Mouse (Mus musculus) midbrain, postnatal 0 days (tissue): Measurements from ENCODE around the gene Galnt18. TPM values are rescaled to one million over a fixed set of nuclear protein-coding genes. Genes with fewer than 3 reads are reported as not detected.

Experiments
- ATAC-seq: fragments of 200-750 bp; cut with Nextera tagmentation; 2 replicates; pipeline ENCODE4 v1.8.0; 2017; ENCODE audit warnings: moderate number of reproducible peaks, mild to moderate bottlenecking, moderate TSS enrichment, moderate library complexity; ENCODE audit not compliant: low FRiP score
- DNase-seq: peaks from one replicate; pipeline ENCODE4 v3.0.0-alpha.2; 2015; ENCODE audit warnings: low spot score
- H3K27ac ChIP-seq: fragments of 300-500 bp; sonication (generic); 2 replicates; pipeline ENCODE4 v1.5.1; 2014; ENCODE audit warnings: low read depth, mild to moderate bottlenecking, low read length, mixed read lengths
- H3K27me3 ChIP-seq: fragments of 300-500 bp; sonication (generic); 2 replicates; pipeline ENCODE4 v1.6.1; 2014; ENCODE audit warnings: low read length, control low read depth, mixed read lengths; ENCODE audit not compliant: insufficient read depth
- H3K36me3 ChIP-seq: fragments of 300-500 bp; sonication (generic); 2 replicates; pipeline ENCODE4 v1.6.1; 2014; ENCODE audit warnings: low read length, control low read depth, mixed read lengths; ENCODE audit not compliant: insufficient read depth
- H3K4me1 ChIP-seq: fragments of 300-500 bp; sonication (generic); 2 replicates; pipeline ENCODE4 v1.6.1; 2014; ENCODE audit warnings: mild to moderate bottlenecking, control low read depth, antibody characterized with exemption, low read length, mixed read lengths; ENCODE audit not compliant: insufficient read depth
- H3K4me2 ChIP-seq: fragments of 300-500 bp; sonication (generic); 2 replicates; pipeline ENCODE4 v1.6.1; 2014; ENCODE audit warnings: low read depth, mild to moderate bottlenecking, low read length, mixed read lengths; ENCODE audit not compliant: poor library complexity, severe bottlenecking
- H3K4me3 ChIP-seq: fragments of 300-500 bp; sonication (generic); 2 replicates; pipeline ENCODE4 v1.5.1; 2014; ENCODE audit warnings: low read depth, mild to moderate bottlenecking, low read length, moderate library complexity
- H3K9ac ChIP-seq: fragments of 300-500 bp; sonication (generic); replicated peaks from 2 replicates; pipeline ENCODE4 v1.6.1; 2014; ENCODE audit warnings: mild to moderate bottlenecking, low read length, moderate library complexity, mixed read lengths; ENCODE audit not compliant: poor library complexity, severe bottlenecking
- H3K9me3 ChIP-seq: fragments of 300-500 bp; sonication (generic); 2 replicates; pipeline ENCODE4 v1.6.1; 2016; ENCODE audit warnings: low read length, control low read depth
- CTCF ChIP-seq: IDR thresholded peaks from 2 replicates; pipeline ENCODE4 v1.5.1; 2016; ENCODE audit warnings: antibody characterized with exemption, mild to moderate bottlenecking
- WGBS: fragments of 180-500 bp; shearing (Covaris S2); extraction: QIAGEN DNeasy Blood & Tissue Kit; methylation state at CpG from one replicate; pipeline ENCODE4 v1.1.7; 2014; 5-methylcytosine and 5-hydroxymethylcytosine counted together
- polyA plus RNA-seq: library from polyadenylated mRNA; unstranded; fragments of >200 nt; fragmentation: Nextera tagmentation; extraction: Ambion mirVana; gene quantifications from 2 replicates; pipeline ENCODE4 v1.2.1, GENCODE M21; 2015
- total RNA-seq: library from RNA; depleted of rRNA; stranded (reverse); fragments of >200 nt; gene quantifications from 2 replicates; pipeline ENCODE4 v1.2.3, GENCODE M21; 2014

Gene Galnt18
- total and polyA plus RNA-seq, 2 experiments from 2014 or later: 18.9 to 25.0 TPM

GRCm38 (mm10) chr7:111509167-111509854, 270.5 kb downstream of the Galnt18 start:
- Histone ChIP-seq H3K4me2 (no peak overlapping the region), H3K9ac (no peak overlapping the region), H3K36me3 (peaks cover 7% of the 10 kb centered on the region; the same call in 1 of the 2 replicates), H3K27me3 (no peaks in the 10 kb centered on the region), H3K4me3 (no peak overlapping the region), H3K4me1 (no peaks in the 10 kb centered on the region), H3K27ac (no peak overlapping the region), H3K9me3 (no peaks in the 10 kb centered on the region)
- no peak for DNase-seq
- TF ChIP-seq CTCF: no peak
- no peak for ATAC-seq
- 71% methylated on average over 2 of the region's 2 CpGs for WGBS

DNA sequence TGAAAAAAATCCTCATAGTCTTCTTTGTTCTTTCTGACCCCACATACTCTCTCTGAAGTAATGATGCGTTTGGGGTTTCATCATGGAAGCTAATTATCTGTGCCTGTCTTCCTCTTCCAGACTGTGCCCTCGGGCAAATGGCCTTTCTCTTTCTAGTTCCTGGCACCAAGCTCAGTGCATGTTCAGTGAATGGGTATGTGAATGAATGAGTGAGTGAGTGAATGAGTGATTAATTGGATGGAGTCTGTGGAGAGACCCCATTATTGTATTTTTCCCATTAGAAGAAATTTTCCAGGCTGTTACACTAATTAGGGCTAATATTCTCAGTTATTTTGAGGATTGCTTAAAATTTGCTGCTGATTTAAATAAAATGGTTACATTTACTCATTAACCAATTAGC, 279.2 kb downstream of the Galnt18 start:
- DNase-seq (no peak), ATAC-seq (no peak)
- Histone ChIP-seq H3K27me3 (no peaks in the 10 kb centered on the region), H3K27ac (no peak overlapping the region), H3K36me3 (no peaks in the 10 kb centered on the region), H3K4me2 (no peak overlapping the region), H3K4me3 (no peak overlapping the region), H3K4me1 (no peaks in the 10 kb centered on the region), H3K9me3 (no peaks in the 10 kb centered on the region), H3K9ac (no peak overlapping the region)
- no peak for TF ChIP-seq CTCF
- WGBS: 76% methylated on average over 2 of the region's 2 CpGs

- H3K27ac ChIP-seq: no peak overlapping the region
- WGBS: 57% methylated on average over 2 of the region's 2 CpGs
- TF ChIP-seq CTCF: no peak
- H3K36me3 ChIP-seq: no peaks in the 10 kb centered on the region
- no peak overlapping the region for H3K9ac ChIP-seq
- DNase-seq: no peak
- no peaks in the 10 kb centered on the region for H3K27me3 ChIP-seq
- no peaks in the 10 kb centered on the region for H3K4me1 ChIP-seq
- no peak for ATAC-seq
- no peak overlapping the region for H3K4me2 ChIP-seq
- no peaks in the 10 kb centered on the region for H3K9me3 ChIP-seq
- H3K4me3 ChIP-seq: no peak overlapping the region
Observed at GRCm38 (mm10) chr7:111499255-111499790, 280.5 kb downstream of the Galnt18 start.

DNA sequence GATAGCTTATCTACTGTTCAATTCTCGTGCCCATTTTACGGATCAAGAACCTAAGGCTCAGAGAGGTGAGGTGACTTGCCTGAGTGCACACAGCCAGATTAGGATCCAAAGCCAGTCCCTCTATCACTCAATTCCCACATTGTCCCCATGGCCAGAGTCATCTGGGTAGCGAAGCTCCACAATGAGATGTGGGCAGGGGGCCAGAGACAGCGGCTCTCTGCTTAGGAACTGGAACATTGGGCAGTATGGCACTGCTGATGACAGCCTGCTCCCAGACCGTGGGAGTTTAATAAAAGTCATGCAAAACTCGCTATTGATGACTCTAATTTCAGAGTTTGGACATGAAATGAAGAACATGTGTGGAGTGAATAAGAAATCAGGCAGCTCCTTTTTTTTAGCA, 282.6 kb downstream of the Galnt18 start:
- 67% methylated on average over 6 of the region's 6 CpGs for WGBS
- DNase-seq: peak; percentile 24

DNA sequence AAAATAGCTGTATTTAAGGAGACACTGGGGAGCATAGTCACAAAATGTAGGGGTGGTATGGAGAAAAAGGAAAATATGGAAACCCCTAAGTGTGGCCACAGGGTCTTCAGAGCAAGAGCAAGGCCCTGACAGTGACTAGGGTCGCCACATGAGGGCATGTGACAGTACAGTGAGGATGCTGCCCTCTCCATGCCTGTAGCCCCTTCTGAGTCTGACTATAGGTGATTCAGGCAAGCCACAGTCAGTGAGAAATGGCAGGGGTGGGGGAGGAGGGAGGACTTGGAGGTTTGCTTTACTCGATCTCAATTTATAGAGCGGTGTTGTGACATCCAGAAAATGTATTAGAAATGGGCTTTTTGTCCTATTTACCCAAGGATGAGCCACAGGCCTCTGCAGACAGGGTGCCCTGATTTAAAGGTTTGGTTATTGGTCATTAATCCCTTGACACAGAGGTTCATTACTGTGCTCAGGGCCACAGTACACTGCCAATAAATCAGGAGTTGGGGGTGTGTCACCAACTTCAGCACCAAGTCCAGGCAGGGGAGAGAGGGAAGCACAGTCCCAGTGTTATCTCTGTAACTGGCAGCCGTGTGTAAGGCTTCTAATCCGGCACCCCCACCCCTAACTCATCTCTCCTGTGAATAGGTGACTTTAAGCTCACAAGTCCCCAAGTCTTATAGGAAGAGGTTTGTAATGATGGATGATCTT, 287.4 kb downstream of the Galnt18 start:
- no peak for DNase-seq
- Histone ChIP-seq H3K27ac (no peak overlapping the region), H3K36me3 (no peaks in the 10 kb centered on the region), H3K9me3 (no peaks in the 10 kb centered on the region), H3K27me3 (no peaks in the 10 kb centered on the region), H3K4me1 (0 out of 2 replicates have a peak, but pooled peaks cover 2% of the 10 kb centered on the region), H3K4me2 (no peak overlapping the region), H3K9ac (no peak overlapping the region), H3K4me3 (no peak overlapping the region)
- no peak for ATAC-seq
- TF ChIP-seq CTCF: no peak
- WGBS: 82% methylated on average over 5 of the region's 5 CpGs

More for the DNA sequence above, 282.6 kb downstream of the Galnt18 start:
- no peak for ATAC-seq
- TF ChIP-seq CTCF: no peak
- Histone ChIP-seq H3K36me3 (no peaks in the 10 kb centered on the region), H3K27me3 (no peaks in the 10 kb centered on the region), H3K4me3 (no peak overlapping the region), H3K4me1 (no peaks in the 10 kb centered on the region), H3K27ac (no peak overlapping the region), H3K4me2 (no peak overlapping the region), H3K9me3 (no peaks in the 10 kb centered on the region), H3K9ac (no peak overlapping the region)

DNA sequence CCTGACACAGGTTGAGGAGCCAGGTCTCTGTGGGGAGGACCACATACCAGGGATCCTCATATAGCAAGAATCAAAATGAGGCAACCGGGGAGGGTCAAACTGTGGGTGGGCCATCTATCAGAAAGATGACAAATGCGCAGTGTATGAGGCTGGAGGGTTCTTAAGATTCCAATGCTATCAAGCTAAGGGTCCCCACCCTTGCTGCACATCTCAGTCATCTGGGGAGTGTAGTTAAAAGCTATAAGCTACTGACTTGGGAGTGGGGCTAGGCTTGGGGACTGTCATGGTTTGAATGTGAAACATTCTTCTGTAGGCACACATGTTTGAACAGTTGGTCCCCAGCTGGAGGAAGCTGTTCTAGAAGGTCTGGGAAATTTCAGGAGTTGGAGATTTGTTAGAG, 288.2 kb downstream of the Galnt18 start:
- Histone ChIP-seq H3K4me1 (0 out of 2 replicates have a peak, but pooled peaks cover 4% of the 10 kb centered on the region), H3K36me3 (no peaks in the 10 kb centered on the region), H3K27me3 (no peaks in the 10 kb centered on the region), H3K9ac (no peak overlapping the region), H3K9me3 (no peaks in the 10 kb centered on the region), H3K4me3 (no peak overlapping the region), H3K4me2 (no peak overlapping the region), H3K27ac (no peak overlapping the region)
- ATAC-seq: no peak
- WGBS: 93% methylated on average over 2 of the region's 2 CpGs
- no peak for TF ChIP-seq CTCF
- no peak for DNase-seq
